ENCODE assay signal across 22 mouse cellular contexts in genomic region chr10:43822615-43823014, GRCm38 (mm10).
DNase-seq lines count a peak whose midpoint lies in the region; ATAC-seq and TF ChIP-seq lines count a peak whose summit lies in the region.
"Had no signal": no experiment of that assay in that cellular context is flagged by ENCODE, and none has a peak within 500 bp of the region (broad histone marks: within the 10 kb centered on the region; RNA-seq: fewer than 3 reads in every experiment).

No protein-coding gene starts in this region.

- no peaks in the 10 kb centered on the region for H3K79me2 ChIP-seq in CH12.LX (replicated peaks; ENCODE audit: control insufficient read depth, extremely low read depth, insufficient read depth, poor library complexity, severe bottlenecking)
- no peaks in the 10 kb centered on the region for H3K79me2 ChIP-seq in MEL (ENCODE audit: control insufficient read depth, insufficient read depth, low read length, poor library complexity)

- no peaks in the 10 kb centered on the region for H3K36me3 ChIP-seq in liver, postnatal 0 days (replicated peaks; ENCODE audit: insufficient read depth, low read length)
- H3K36me3 ChIP-seq in liver, embryonic 12.5 days: no peaks in the 10 kb centered on the region
- H3K36me3 ChIP-seq in CH12.LX (replicated peaks in 1 of 2; ENCODE audit: control insufficient read depth in 1 of 2, insufficient read depth in 1 of 2, low read length in 1 of 2): no peaks in the 10 kb centered on the region
- H3K36me3 ChIP-seq in MEL (ENCODE audit: control insufficient read depth in 1 of 2, insufficient read depth in 2 of 2, low read length in 2 of 2): peaks cover 0 to 7% of the 10 kb centered on the region in 2 experiments; a peak in 2 of 4 replicates
- H3K36me3 ChIP-seq: embryonic facial prominence, embryonic 13.5 days; G1E; heart, embryonic 15.5 days; hindbrain, embryonic 13.5 days had no signal

- H3K4me2 ChIP-seq in liver, postnatal 0 days (ENCODE audit: low read depth, low read length): no peak overlapping the region
- no peak overlapping the region for H3K4me2 ChIP-seq in liver, embryonic 12.5 days
- no peak overlapping the region for H3K4me2 ChIP-seq in CH12.LX (ENCODE audit: insufficient read depth, low read depth, poor library complexity, severe bottlenecking)
- H3K4me2 ChIP-seq: embryonic facial prominence, embryonic 13.5 days; forebrain, embryonic 13.5 days; heart, embryonic 11.5 days; heart, embryonic 15.5 days; hindbrain, embryonic 13.5 days had no signal

- TF ChIP-seq EP300 in liver, postnatal 0 days (IDR thresholded peaks at IDR 0.05; ENCODE audit: low read depth): no peak
- TF ChIP-seq EP300 in CH12.LX (IDR thresholded peaks at IDR 0.05; ENCODE audit: low read length) (no peak), MEL (IDR thresholded peaks at IDR 0.05; ENCODE audit: low read depth in 1 of 2, low read length in 2 of 2) (no peak)

- no peak overlapping the region for H3K27ac ChIP-seq in liver, postnatal 0 days (ENCODE audit: low read depth)
- H3K27ac ChIP-seq in liver, embryonic 12.5 days: no peak overlapping the region
- H3K27ac ChIP-seq in CH12.LX (ENCODE audit: insufficient read depth, low read depth) (0 out of 2 replicates have a peak overlapping the region, but pooled peaks have one; percentile 46), MEL (ENCODE audit: control insufficient read depth, low read depth, low read length) (no peak overlapping the region)
- H3K27ac ChIP-seq: embryonic facial prominence, embryonic 13.5 days; forebrain, embryonic 13.5 days; gastrocnemius, adult 2 months; heart, embryonic 15.5 days; hindbrain, embryonic 13.5 days; hindbrain, postnatal 0 days had no signal

- no peak for TF ChIP-seq POLR2A in CH12.LX (IDR thresholded peaks at IDR 0.05; ENCODE audit: low read depth, low read length)
- no peak for TF ChIP-seq POLR2A in MEL (IDR thresholded peaks at IDR 0.05; ENCODE audit: control insufficient read depth in 1 of 2, insufficient read depth in 1 of 2, low read depth in 1 of 2, low read length in 2 of 2, poor library complexity in 1 of 2)

- no peak for DNase-seq in liver, postnatal 0 days
- DNase-seq in CH12.LX (ENCODE audit: extremely low read depth) (peak; percentile 50), MEL (ENCODE audit: low read depth, low spot score) (no peak)
- no peak for DNase-seq in left cerebral cortex, postnatal 25 days (ENCODE audit: low spot score in 2 of 2)
- DNase-seq in cerebellum, postnatal 14 days: no peak
- DNase-seq: adrenal gland, postnatal 10 days; cerebellum, adult 11-12 months; cerebellum, adult 9-10 months; cerebellum, postnatal 36 days; gastrocnemius, adult 2 months; gastrocnemius, postnatal 25 days; heart, adult 18-20 months; heart, postnatal 14 days had no signal

- no peak overlapping the region for H3K9ac ChIP-seq in liver, postnatal 0 days (replicated peaks)
- no peak overlapping the region for H3K9ac ChIP-seq in liver, embryonic 12.5 days
- no peak overlapping the region for H3K9ac ChIP-seq in CH12.LX (ENCODE audit: insufficient read depth, low read depth)
- H3K9ac ChIP-seq in MEL (ENCODE audit: control insufficient read depth, low read depth, low read length, poor library complexity, severe bottlenecking): no peak overlapping the region
- H3K9ac ChIP-seq: embryonic facial prominence, embryonic 13.5 days; forebrain, embryonic 13.5 days; heart, embryonic 15.5 days; hindbrain, embryonic 13.5 days had no signal

- dilution Hi-C loops in CH12.LX (cut with MboI; ENCODE audit: extremely low pct_ligation_motif_present, extremely low pct_unique_long_range_greater_than_20kb, low sequenced_read_pairs): no loop called here

- intact Hi-C loops in left cerebral cortex, postnatal 25 days (cut with DNase I): no loop called here

- 66% methylated on average over 1 of the region's 1 CpGs for WGBS in liver, postnatal 0 days (ENCODE audit: insufficient replicate concordance)
- 54% methylated on average over 1 of the region's 1 CpGs for WGBS in liver, embryonic 12.5 days (ENCODE audit: insufficient replicate concordance)

- H3K9me3 ChIP-seq in liver, postnatal 0 days (ENCODE audit: low read length): no peaks in the 10 kb centered on the region
- H3K9me3 ChIP-seq in liver, embryonic 12.5 days (replicated peaks): no peaks in the 10 kb centered on the region
- H3K9me3 ChIP-seq in CH12.LX (replicated peaks; ENCODE audit: low read length) (no peaks in the 10 kb centered on the region), MEL (replicated peaks; ENCODE audit: insufficient read depth, low read length) (no peaks in the 10 kb centered on the region)
- H3K9me3 ChIP-seq: forebrain, embryonic 13.5 days; G1E; hindbrain, embryonic 13.5 days had no signal

- peak; percentile 7 for TF ChIP-seq RAD21 in CH12.LX (IDR thresholded peaks at IDR 0.05; ENCODE audit: low read depth, low read length)
- peak; percentile 27 for TF ChIP-seq RAD21 in MEL (IDR thresholded peaks at IDR 0.05; ENCODE audit: low read depth, low read length)

- no peak overlapping the region for H3K4me3 ChIP-seq in liver, postnatal 0 days (ENCODE audit: low read depth, low read length)
- no peak overlapping the region for H3K4me3 ChIP-seq in liver, embryonic 12.5 days
- H3K4me3 ChIP-seq in CH12.LX (replicated peaks in 1 of 3; ENCODE audit: low read depth in 2 of 3, low read length in 2 of 3, poor library complexity in 1 of 3) (no peak overlapping the region), MEL (ENCODE audit: control insufficient read depth in 1 of 2, insufficient read depth in 1 of 2, low read depth in 2 of 2, low read length in 2 of 2) (no peak overlapping the region)
- H3K4me3 ChIP-seq: embryonic facial prominence, embryonic 13.5 days; forebrain, embryonic 13.5 days; gastrocnemius, adult 2 months; heart, embryonic 15.5 days; hindbrain, embryonic 13.5 days had no signal

- in situ Hi-C loops in CH12.LX (cut with MboI; ENCODE audit: low pct_ligation_motif_present, low pct_unique_long_range_greater_than_20kb, low sequenced_read_pairs): loop anchor here (5.0 to 10.0 kb wide), 2 partner anchors 80 to 238 kb away; no protein-coding TSS in a partner anchor

- peak; percentile 39 for TF ChIP-seq CTCF in liver, postnatal 0 days (IDR thresholded peaks at IDR 0.05; ENCODE audit: low read depth)
- TF ChIP-seq CTCF in CH12.LX (conservative IDR thresholded peaks at IDR 0.05 in 1 of 2, IDR thresholded peaks at IDR 0.05 in 1 of 2; ENCODE audit: low read depth in 2 of 2, low read length in 2 of 2) (peak in 1 of 2 experiments; percentile 50; a peak in 2 of 4 replicates), MEL (IDR thresholded peaks at IDR 0.05 in 2 of 3, conservative IDR thresholded peaks at IDR 0.05 in 1 of 3; ENCODE audit: control insufficient read depth in 1 of 3, insufficient read depth in 1 of 3, low read depth in 2 of 3, low read length in 3 of 3, poor library complexity in 1 of 3, severe bottlenecking in 1 of 3) (peak in 1 of 3 experiments; percentile 21; a peak in 2 of 6 replicates)

- ATAC-seq in liver, postnatal 0 days: no peak
- ATAC-seq in liver, embryonic 12.5 days: no peak
- no peak for ATAC-seq in granulocyte monocyte progenitor cell, adult 5-6 weeks (replicated peaks; ENCODE audit: poor library complexity, severe bottlenecking)
- ATAC-seq: forebrain, embryonic 13.5 days; hindbrain, postnatal 0 days had no signal

- H3K4me1 ChIP-seq in liver, postnatal 0 days (ENCODE audit: insufficient read depth): 0 out of 2 replicates have a peak, but pooled peaks cover 3% of the 10 kb centered on the region
- peaks cover 13% of the 10 kb centered on the region for H3K4me1 ChIP-seq in liver, embryonic 12.5 days
- H3K4me1 ChIP-seq in CH12.LX (ENCODE audit: control insufficient read depth in 1 of 2, insufficient read depth in 2 of 2) (peaks cover 28 to 57% of the 10 kb centered on the region in 2 experiments), MEL (ENCODE audit: control insufficient read depth in 1 of 2, insufficient read depth in 2 of 2, low read length in 2 of 2) (peaks cover 6 to 8% of the 10 kb centered on the region in 2 experiments)
- H3K4me1 ChIP-seq: embryonic facial prominence, embryonic 13.5 days; forebrain, embryonic 13.5 days; heart, embryonic 15.5 days; hindbrain, embryonic 13.5 days had no signal

- H3K27me3 ChIP-seq in liver, postnatal 0 days (ENCODE audit: insufficient read depth, low read length): no peaks in the 10 kb centered on the region
- H3K27me3 ChIP-seq in liver, embryonic 12.5 days (replicated peaks): no peaks in the 10 kb centered on the region
- H3K27me3 ChIP-seq in CH12.LX (replicated peaks) (no peaks in the 10 kb centered on the region), MEL (ENCODE audit: control insufficient read depth in 1 of 2, insufficient read depth in 2 of 2, low read length in 2 of 2) (no peaks in the 10 kb centered on the region)
- H3K27me3 ChIP-seq: embryonic facial prominence, embryonic 13.5 days; forebrain, embryonic 13.5 days; heart, embryonic 15.5 days; hindbrain, embryonic 13.5 days had no signal

TF ChIP-seq in CH12.LX, 34 proteins besides CTCF, POLR2A, EP300 and RAD21:
- TF ChIP-seq SMC3 (IDR thresholded peaks at IDR 0.05; ENCODE audit: low read depth, low read length) (peak; percentile 41), MAX (IDR thresholded peaks at IDR 0.05; ENCODE audit: low read length) (peak; percentile 27; the same call in 1 of the 2 replicates), E2F4 (IDR thresholded peaks at IDR 0.05; ENCODE audit: insufficient replicate concordance, low read depth, low read length) (no peak), RCOR1 (conservative IDR thresholded peaks at IDR 0.05; ENCODE audit: low read depth, low read length) (0 out of 2 replicates have a peak, but pooled peaks have one; percentile 21)

TF ChIP-seq in MEL, 35 proteins besides CTCF, POLR2A, EP300 and RAD21:
- TF ChIP-seq RCOR1 (IDR thresholded peaks at IDR 0.05; ENCODE audit: low read depth, low read length) (no peak), SMC3 (IDR thresholded peaks at IDR 0.05; ENCODE audit: low read depth, low read length) (peak; percentile 38)
